Mouse (Mus musculus) E14TG2a.4 (cell line): ENCODE data around the gene Focad.

ENCODE experiments used
- CTCF ChIP-seq: conservative IDR thresholded peaks from 2 replicates; pipeline ENCODE4 v1.5.1; 2014; ENCODE audit warnings: low read length
- NANOG ChIP-seq: IDR thresholded peaks from 2 replicates; pipeline ENCODE4 v1.6.1; 2014; ENCODE audit warnings: borderline replicate concordance, low read length, mixed read lengths

DNA sequence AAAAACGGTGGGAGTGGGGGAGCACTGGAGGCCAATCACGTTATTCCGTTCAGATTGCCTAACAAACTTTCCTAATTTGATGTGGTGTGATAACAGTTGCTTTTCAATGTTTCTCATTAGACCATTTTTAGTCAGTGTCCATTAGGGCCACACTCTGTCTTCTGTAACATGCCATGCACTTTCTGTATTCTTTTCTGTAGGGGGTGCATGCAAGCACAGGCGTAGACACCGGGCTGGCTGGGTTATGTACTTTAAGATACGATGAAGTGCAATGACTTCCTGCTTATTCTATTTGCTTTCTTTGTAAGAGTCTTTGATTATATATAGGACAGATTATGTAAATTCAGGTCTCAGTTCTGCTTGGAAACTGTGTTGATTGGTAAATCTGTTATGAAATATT lies 116.2 kb downstream of the Focad start:
- TF ChIP-seq CTCF (no peak), NANOG (no peak)
